Mouse (Mus musculus) limb, embryonic 12.5 days (tissue): ENCODE results near the gene Fam219a. TPM values are rescaled to one million over a fixed set of nuclear protein-coding genes. Genes with fewer than 3 reads are reported as not detected.

ENCODE experiments used
- ATAC-seq: fragments of 200-750 bp; cut with Nextera tagmentation; 2 replicates; pipeline ENCODE4 v1.8.0; 2017; ENCODE audit warnings: low read depth, moderate TSS enrichment; ENCODE audit not compliant: insufficient number of reproducible peaks, insufficient read depth, low FRiP score, low TSS enrichment
- H3K27ac ChIP-seq: fragments of 300-500 bp; sonication (generic); 2 replicates; pipeline ENCODE4 v1.5.1; 2016; ENCODE audit warnings: mild to moderate bottlenecking, moderate library complexity
- H3K27me3 ChIP-seq: fragments of 300-500 bp; sonication (generic); 2 replicates; pipeline ENCODE4 v1.6.1; 2016; ENCODE audit warnings: mild to moderate bottlenecking, moderate library complexity
- H3K36me3 ChIP-seq: fragments of 300-500 bp; sonication (generic); 2 replicates; pipeline ENCODE4 v1.6.1; 2016; ENCODE audit warnings: mild to moderate bottlenecking, moderate library complexity
- H3K4me1 ChIP-seq: fragments of 300-500 bp; sonication (generic); replicated peaks from 2 replicates; pipeline ENCODE4 v1.6.1; 2016
- H3K4me2 ChIP-seq: fragments of 300-500 bp; sonication (generic); 2 replicates; pipeline ENCODE4 v1.6.1; 2016; ENCODE audit warnings: mild to moderate bottlenecking, moderate library complexity
- H3K4me3 ChIP-seq: fragments of 300-500 bp; sonication (generic); replicated peaks from 2 replicates; pipeline ENCODE4 v1.5.1; 2016; ENCODE audit warnings: mild to moderate bottlenecking
- H3K9ac ChIP-seq: fragments of 300-500 bp; sonication (generic); replicated peaks from 2 replicates; pipeline ENCODE4 v1.6.1; 2016; ENCODE audit warnings: mild to moderate bottlenecking, moderate library complexity
- H3K9me3 ChIP-seq: fragments of 300-500 bp; sonication (generic); 2 replicates; pipeline ENCODE4 v1.6.1; 2016; ENCODE audit warnings: mild to moderate bottlenecking, moderate library complexity
- WGBS: fragments of 180-500 bp; shearing (Covaris S2); methylation state at CpG from one replicate; pipeline ENCODE4 v1.1.7; 2016; 5-methylcytosine and 5-hydroxymethylcytosine counted together
- polyA plus RNA-seq: library from polyadenylated mRNA; unstranded; fragments of >200 nt; fragmentation: Nextera tagmentation; extraction: Ambion mirVana; gene quantifications from 2 replicates; pipeline ENCODE4 v1.2.1, GENCODE M21; 2016

Fam219a gene
- polyA plus RNA-seq: 2.0 and 2.4 TPM in 2 replicates

DNA sequence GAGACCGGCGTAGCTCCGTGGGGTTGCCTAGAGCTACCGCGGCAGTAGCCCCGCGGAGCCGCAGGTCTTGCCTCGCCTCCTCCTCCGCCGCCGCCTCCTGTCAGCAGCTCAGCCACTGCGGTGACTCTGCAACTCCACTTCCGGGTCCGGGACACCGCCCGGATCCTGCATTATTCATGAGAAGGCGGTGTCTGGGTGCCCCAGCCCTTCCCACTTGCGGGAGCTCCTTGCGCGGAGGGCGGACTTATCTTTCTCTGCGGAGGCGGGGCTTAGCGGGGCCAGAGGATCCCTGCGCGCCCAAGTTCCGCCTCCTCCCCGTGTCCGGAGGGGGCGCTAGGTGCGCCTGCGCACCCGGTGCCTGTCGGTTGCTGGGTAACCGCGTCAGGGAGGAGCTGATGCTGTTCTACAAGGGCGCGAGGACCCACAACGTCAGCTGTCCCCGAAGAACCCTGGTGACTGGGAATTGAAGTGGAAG, at the start of gene Fam219a, which contains the start of gene Dnaic1:
TSS of gene Fam219a (minus strand) at position 128 of the 475 bp plus-strand sequence.
TSS of gene Dnaic1 (plus strand) at position 365 of the 475 bp plus-strand sequence.
- peak within 1 kb of the TSS; percentile 67 for H3K9ac ChIP-seq
- peaks cover 71% of the 10 kb centered on the region for H3K27me3 ChIP-seq
- H3K27ac ChIP-seq: no peak within 1 kb of the TSS
- peak within 1 kb of the TSS; percentile 70 for H3K4me3 ChIP-seq
- H3K4me2 ChIP-seq: peak within 1 kb of the TSS; percentile 99
- no peaks in the 10 kb centered on the region for H3K9me3 ChIP-seq
- WGBS: under 1% methylated on average over 39 of the region's 41 CpGs
- peak; percentile 98 for ATAC-seq
- peaks cover 18% of the 10 kb centered on the region for H3K4me1 ChIP-seq
- H3K36me3 ChIP-seq: no peaks in the 10 kb centered on the region

GRCm38 (mm10) chr4:41615661-41616599, 46.6 kb upstream of the Fam219a start:
- WGBS: 68% methylated on average over 9 of the region's 9 CpGs
- Histone ChIP-seq H3K27me3 (peaks cover 94% of the 10 kb centered on the region), H3K4me3 (no peak overlapping the region), H3K9me3 (no peaks in the 10 kb centered on the region), H3K27ac (no peak overlapping the region), H3K4me2 (no peak overlapping the region), H3K9ac (no peak overlapping the region; the same call in 1 of the 2 replicates), H3K4me1 (peaks cover 5% of the 10 kb centered on the region; the same call in 1 of the 2 replicates), H3K36me3 (no peaks in the 10 kb centered on the region)
- ATAC-seq: no peak

DNA sequence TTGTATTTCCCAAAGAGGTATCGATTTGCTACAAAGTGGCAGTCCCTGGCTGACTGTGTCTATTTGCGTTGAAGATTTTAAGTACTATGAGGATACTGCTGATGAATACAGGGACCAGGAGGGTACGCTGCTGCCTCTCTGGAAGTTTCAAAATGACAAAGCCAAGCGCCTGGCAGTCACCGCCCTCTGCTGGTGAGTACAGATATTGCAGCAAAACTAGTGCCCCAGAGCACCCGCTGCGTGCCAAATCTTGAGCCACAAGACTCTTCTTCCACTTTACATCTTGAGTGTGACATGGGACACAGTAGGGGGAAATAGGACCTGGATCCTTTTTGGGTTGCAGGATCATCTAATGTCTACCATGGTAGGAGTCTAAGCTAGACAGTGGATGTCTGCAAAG, 44.8 kb upstream of the Fam219a start:
- H3K36me3 ChIP-seq: no peaks in the 10 kb centered on the region
- ATAC-seq: no peak
- peaks cover 5% of the 10 kb centered on the region; the same call in 1 of the 2 replicates for H3K4me1 ChIP-seq
- no peak overlapping the region for H3K9ac ChIP-seq
- H3K9me3 ChIP-seq: no peaks in the 10 kb centered on the region
- no peak overlapping the region for H3K27ac ChIP-seq
- H3K4me2 ChIP-seq: no peak overlapping the region
- WGBS: 10% methylated on average over 7 of the region's 7 CpGs
- H3K4me3 ChIP-seq: no peak overlapping the region
- peaks cover 91% of the 10 kb centered on the region for H3K27me3 ChIP-seq

DNA sequence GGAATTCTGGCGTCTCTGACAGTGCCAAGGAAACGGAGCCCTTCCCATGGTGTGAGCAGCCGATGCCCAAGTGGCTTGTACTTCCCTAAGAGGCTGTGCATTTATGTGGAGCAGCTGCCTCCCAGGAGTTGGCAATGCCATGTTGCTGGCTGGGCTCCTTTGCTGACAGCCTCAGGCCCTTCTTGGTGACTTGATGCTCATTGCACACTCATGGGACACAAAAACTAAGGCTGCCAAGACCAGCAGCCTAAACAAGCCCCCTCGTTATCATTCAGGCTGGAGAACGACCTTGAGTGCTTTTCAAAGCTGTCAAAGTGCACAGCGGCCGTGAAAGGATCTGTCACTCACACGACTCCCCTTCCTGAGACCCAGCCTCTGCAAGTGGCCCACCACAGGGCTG, 42.8 kb upstream of the Fam219a start:
- Histone ChIP-seq H3K9me3 (no peaks in the 10 kb centered on the region), H3K9ac (no peak overlapping the region), H3K27ac (no peak overlapping the region), H3K27me3 (peaks cover 74% of the 10 kb centered on the region), H3K36me3 (no peaks in the 10 kb centered on the region), H3K4me1 (no peaks in the 10 kb centered on the region), H3K4me2 (no peak overlapping the region), H3K4me3 (no peak overlapping the region)
- ATAC-seq: no peak
- 57% methylated on average over 8 of the region's 8 CpGs for WGBS

GRCm38 (mm10) chr4:41610594-41610980, 41.2 kb upstream of the Fam219a start:
- H3K27me3 ChIP-seq: peaks cover 59% of the 10 kb centered on the region
- WGBS: 38% methylated on average over 6 of the region's 6 CpGs
- H3K4me2 ChIP-seq: no peak overlapping the region
- H3K4me1 ChIP-seq: no peaks in the 10 kb centered on the region
- no peaks in the 10 kb centered on the region for H3K36me3 ChIP-seq
- H3K9me3 ChIP-seq: no peaks in the 10 kb centered on the region
- no peak overlapping the region for H3K4me3 ChIP-seq
- no peak for ATAC-seq
- no peak overlapping the region for H3K27ac ChIP-seq
- H3K9ac ChIP-seq: no peak overlapping the region

- Histone ChIP-seq H3K27me3 (peaks cover 54% of the 10 kb centered on the region), H3K9ac (no peak overlapping the region), H3K36me3 (no peaks in the 10 kb centered on the region), H3K4me3 (no peak overlapping the region), H3K27ac (no peak overlapping the region), H3K4me2 (no peak overlapping the region), H3K4me1 (no peaks in the 10 kb centered on the region), H3K9me3 (no peaks in the 10 kb centered on the region)
- no peak for ATAC-seq
- 84% methylated on average over 10 of the region's 10 CpGs for WGBS
Measured at GRCm38 (mm10) chr4:41609681-41610593, 40.6 kb upstream of the Fam219a start.

DNA sequence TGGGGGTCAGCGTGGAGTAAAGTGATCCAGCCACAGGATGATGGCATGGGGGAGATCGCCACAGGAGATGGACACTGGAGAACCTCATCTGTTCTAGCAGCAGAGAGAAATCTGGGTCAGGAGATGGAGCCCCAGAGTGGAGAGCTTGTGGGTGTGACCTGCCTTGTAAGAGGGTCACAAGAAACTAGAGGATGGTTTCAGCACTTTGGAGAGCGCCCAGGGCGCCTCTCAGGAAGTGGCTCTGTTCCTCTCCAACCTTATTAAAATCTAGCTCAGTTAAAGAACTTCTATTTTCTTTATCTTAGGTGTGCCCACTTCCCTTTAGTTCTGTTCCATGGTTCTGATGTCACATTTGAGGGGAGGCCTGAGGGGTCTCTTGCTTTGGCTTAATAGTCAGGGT, 37.4 kb upstream of the Fam219a start:
- Histone ChIP-seq H3K27me3 (peaks cover 51% of the 10 kb centered on the region), H3K4me3 (no peak overlapping the region), H3K27ac (no peak overlapping the region), H3K4me1 (no peaks in the 10 kb centered on the region), H3K9ac (no peak overlapping the region), H3K36me3 (no peaks in the 10 kb centered on the region), H3K4me2 (no peak overlapping the region), H3K9me3 (no peaks in the 10 kb centered on the region)
- WGBS: 30% methylated on average over 4 of the region's 4 CpGs
- no peak for ATAC-seq

GRCm38 (mm10) chr4:41604476-41605396, 35.4 kb upstream of the Fam219a start:
- no peaks in the 10 kb centered on the region for H3K9me3 ChIP-seq
- WGBS: 45% methylated on average over 8 of the region's 8 CpGs
- no peak for ATAC-seq
- H3K9ac ChIP-seq: no peak overlapping the region
- H3K27me3 ChIP-seq: peaks cover 45% of the 10 kb centered on the region
- H3K4me2 ChIP-seq: no peak overlapping the region
- H3K36me3 ChIP-seq: no peaks in the 10 kb centered on the region
- H3K4me3 ChIP-seq: no peak overlapping the region
- H3K4me1 ChIP-seq: no peaks in the 10 kb centered on the region
- H3K27ac ChIP-seq: no peak overlapping the region

- no peak overlapping the region for H3K9ac ChIP-seq
- H3K27me3 ChIP-seq: peaks cover 47% of the 10 kb centered on the region
- ATAC-seq: no peak
- no peaks in the 10 kb centered on the region for H3K9me3 ChIP-seq
- H3K4me2 ChIP-seq: no peak overlapping the region
- no peaks in the 10 kb centered on the region for H3K36me3 ChIP-seq
- 64% methylated on average over 4 of the region's 4 CpGs for WGBS
- H3K27ac ChIP-seq: no peak overlapping the region
- no peaks in the 10 kb centered on the region for H3K4me1 ChIP-seq
- H3K4me3 ChIP-seq: no peak overlapping the region
Measured at GRCm38 (mm10) chr4:41602818-41603217, 33.5 kb upstream of the Fam219a start.

GRCm38 (mm10) chr4:41583353-41583752, 14.0 kb upstream of the Fam219a start:
- H3K9me3 ChIP-seq: no peaks in the 10 kb centered on the region
- no peaks in the 10 kb centered on the region for H3K36me3 ChIP-seq
- H3K9ac ChIP-seq: no peak overlapping the region
- no peak for ATAC-seq
- no peak overlapping the region for H3K4me2 ChIP-seq
- no peaks in the 10 kb centered on the region for H3K4me1 ChIP-seq
- WGBS: 92% methylated on average over 7 of the region's 7 CpGs
- H3K27ac ChIP-seq: no peak overlapping the region
- H3K4me3 ChIP-seq: no peak overlapping the region
- H3K27me3 ChIP-seq: peaks cover 8% of the 10 kb centered on the region; the same call in 1 of the 2 replicates
